ENCODE assay signal across 8 mouse cellular contexts in the genomic region with DNA sequence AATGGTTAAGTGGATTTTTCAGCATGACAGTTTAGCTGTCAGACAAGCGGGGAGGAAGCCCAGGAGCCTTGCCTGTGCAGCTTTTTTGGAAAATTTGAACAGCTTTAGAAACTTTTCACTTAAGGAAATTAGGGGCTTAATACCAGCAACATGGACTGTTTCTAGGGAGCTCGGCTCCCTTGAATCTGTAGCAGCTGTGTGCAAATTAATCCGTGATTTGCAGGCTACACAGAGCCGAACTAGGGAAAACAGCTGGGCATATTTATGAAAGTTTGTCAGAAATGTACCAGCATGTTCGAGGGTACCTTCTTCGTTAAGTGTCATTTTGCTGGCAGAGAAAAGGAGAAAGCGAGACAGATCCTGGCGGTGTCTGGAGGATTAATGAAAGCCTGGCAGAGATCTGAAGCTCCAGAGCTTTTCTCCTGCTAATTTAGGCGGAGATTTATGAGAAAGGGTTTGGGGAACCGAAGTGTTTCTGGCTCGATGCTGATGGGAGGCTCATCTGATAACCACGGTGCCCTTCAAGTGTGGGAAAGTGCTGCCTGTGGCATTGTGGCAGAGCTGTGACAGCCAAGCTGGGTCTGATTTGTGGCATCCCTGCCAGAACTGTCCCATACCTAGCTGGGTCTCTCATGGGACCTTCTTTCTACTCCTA.
DNase-seq lines count a peak whose midpoint lies in the region; ATAC-seq and TF ChIP-seq lines count a peak whose summit lies in the region.

No protein-coding gene starts in this region.

- no peaks in the 10 kb centered on the region for H3K36me3 ChIP-seq in kidney, embryonic 15.5 days
- H3K36me3 ChIP-seq in embryonic facial prominence, embryonic 11.5 days (replicated peaks; ENCODE audit: control insufficient read depth, insufficient read depth, low read depth, low read length): no peaks in the 10 kb centered on the region
- H3K36me3 ChIP-seq in hindbrain, embryonic 12.5 days: no peaks in the 10 kb centered on the region
- no peaks in the 10 kb centered on the region for H3K36me3 ChIP-seq in midbrain, postnatal 0 days (ENCODE audit: insufficient read depth, low read length)

- H3K4me2 ChIP-seq in kidney, embryonic 15.5 days: peak overlapping the region; percentile 20
- H3K4me2 ChIP-seq in embryonic facial prominence, embryonic 11.5 days (ENCODE audit: low read depth, low read length): peak overlapping the region; percentile 13; the same call in 1 of the 2 replicates
- peak overlapping the region; percentile 18; the same call in 1 of the 2 replicates for H3K4me2 ChIP-seq in hindbrain, embryonic 12.5 days (replicated peaks)
- peak overlapping the region; percentile 33 for H3K4me2 ChIP-seq in midbrain, postnatal 0 days (ENCODE audit: low read depth, low read length, poor library complexity, severe bottlenecking)

- intact Hi-C loops in gastrocnemius, postnatal 14 days (cut with DNase I; ENCODE audit: low total_unique reads): no loop called here

- no peaks in the 10 kb centered on the region for H3K9me3 ChIP-seq in kidney, embryonic 15.5 days (replicated peaks)
- H3K9me3 ChIP-seq in embryonic facial prominence, embryonic 11.5 days (replicated peaks; ENCODE audit: control insufficient read depth, low read length): no peaks in the 10 kb centered on the region
- H3K9me3 ChIP-seq in hindbrain, embryonic 12.5 days (replicated peaks): no peaks in the 10 kb centered on the region
- no peaks in the 10 kb centered on the region for H3K9me3 ChIP-seq in midbrain, postnatal 0 days (ENCODE audit: low read length)

- H3K27me3 ChIP-seq in kidney, embryonic 15.5 days: no peaks in the 10 kb centered on the region
- no peaks in the 10 kb centered on the region for H3K27me3 ChIP-seq in embryonic facial prominence, embryonic 11.5 days (ENCODE audit: control insufficient read depth, insufficient read depth, low read length)
- H3K27me3 ChIP-seq in hindbrain, embryonic 12.5 days: no peaks in the 10 kb centered on the region
- H3K27me3 ChIP-seq in midbrain, postnatal 0 days (ENCODE audit: insufficient read depth, low read length): no peaks in the 10 kb centered on the region

- TF ChIP-seq CTCF in midbrain, postnatal 0 days (IDR thresholded peaks at IDR 0.05): no peak

- no peak for ATAC-seq in kidney, embryonic 15.5 days (replicated peaks; ENCODE audit: low FRiP score)
- ATAC-seq in embryonic facial prominence, embryonic 11.5 days (replicated peaks; ENCODE audit: insufficient number of reproducible peaks, low FRiP score, low TSS enrichment, low read depth): no peak; the same call in 1 of the 2 replicates
- peak; percentile 56 for ATAC-seq in hindbrain, embryonic 12.5 days (ENCODE audit: low FRiP score)
- ATAC-seq in midbrain, postnatal 0 days (ENCODE audit: low FRiP score): peak; percentile 27; the same call in 1 of the 2 replicates
- ATAC-seq in erythroblast, adult 5-6 weeks (replicated peaks; ENCODE audit: low FRiP score, poor library complexity, severe bottlenecking): no peak

- no peak overlapping the region for H3K4me3 ChIP-seq in kidney, embryonic 15.5 days (replicated peaks)
- no peak overlapping the region for H3K4me3 ChIP-seq in embryonic facial prominence, embryonic 11.5 days (ENCODE audit: low read depth, low read length)
- H3K4me3 ChIP-seq in hindbrain, embryonic 12.5 days: no peak overlapping the region
- H3K4me3 ChIP-seq in midbrain, postnatal 0 days (ENCODE audit: low read depth, low read length): peak overlapping the region; percentile 16; the same call in 1 of the 2 replicates

- no peak overlapping the region for H3K27ac ChIP-seq in kidney, embryonic 15.5 days
- H3K27ac ChIP-seq in embryonic facial prominence, embryonic 11.5 days (replicated peaks; ENCODE audit: low read depth, low read length): no peak overlapping the region
- no peak overlapping the region for H3K27ac ChIP-seq in hindbrain, embryonic 12.5 days
- no peak overlapping the region for H3K27ac ChIP-seq in midbrain, postnatal 0 days (ENCODE audit: low read depth, low read length)

- no peak for DNase-seq in kidney, adult 11 months
- DNase-seq in embryonic facial prominence, embryonic 11.5 days (ENCODE audit: low spot score): peak; percentile 50
- peak; percentile 63 for DNase-seq in midbrain, postnatal 0 days (ENCODE audit: low spot score)
- no peak for DNase-seq in spleen, postnatal 10 days (ENCODE audit: low spot score in 2 of 2)
- DNase-seq in gastrocnemius, postnatal 14 days: no peak

- H3K4me1 ChIP-seq in kidney, embryonic 15.5 days: peaks cover 10% of the 10 kb centered on the region
- H3K4me1 ChIP-seq in embryonic facial prominence, embryonic 11.5 days (ENCODE audit: control insufficient read depth, insufficient read depth, low read length): no peaks in the 10 kb centered on the region
- peaks cover 11% of the 10 kb centered on the region; the same call in 1 of the 2 replicates for H3K4me1 ChIP-seq in hindbrain, embryonic 12.5 days
- H3K4me1 ChIP-seq in midbrain, postnatal 0 days (ENCODE audit: insufficient read depth, low read length): 0 out of 2 replicates have a peak, but pooled peaks cover 6% of the 10 kb centered on the region

- 10% methylated on average over 12 of the region's 12 CpGs for WGBS in kidney, embryonic 15.5 days
- 15% methylated on average over 12 of the region's 12 CpGs for WGBS in embryonic facial prominence, embryonic 11.5 days
- 23% methylated on average over 12 of the region's 12 CpGs for WGBS in hindbrain, embryonic 12.5 days
- 5% methylated on average over 12 of the region's 12 CpGs for WGBS in midbrain, postnatal 0 days

- no peak overlapping the region for H3K9ac ChIP-seq in kidney, embryonic 15.5 days
- H3K9ac ChIP-seq in embryonic facial prominence, embryonic 11.5 days (replicated peaks; ENCODE audit: low read length): no peak overlapping the region
- no peak overlapping the region for H3K9ac ChIP-seq in hindbrain, embryonic 12.5 days
- no peak overlapping the region; the same call in 1 of the 2 replicates for H3K9ac ChIP-seq in midbrain, postnatal 0 days (replicated peaks; ENCODE audit: low read length, poor library complexity, severe bottlenecking)

Comparison
In these comparisons a context has a peak if more than half of its experiments do, and no peak if none do; other contexts are left out.
1. ATAC-seq: peak in hindbrain, embryonic 12.5 days (single experiment) and midbrain, postnatal 0 days (single experiment); none in kidney, embryonic 15.5 days (single experiment), embryonic facial prominence, embryonic 11.5 days (single experiment) and erythroblast, adult 5-6 weeks (single experiment).
2. DNase-seq: peak in embryonic facial prominence, embryonic 11.5 days (single experiment) and midbrain, postnatal 0 days (single experiment); none in kidney, adult 11 months (single experiment), spleen, postnatal 10 days (0 of 2) and gastrocnemius, postnatal 14 days (single experiment).
3. Peak in every context shown above with its lines, with median percentiles within 50 percentile points of each other: H3K4me2 ChIP-seq.